Mouse (Mus musculus): ENCODE results near the gene Fiz1.

Gene Fiz1

GRCm38 (mm10) chr7:4996934-4997333, 17.6 kb downstream of the Fiz1 start:
- DNase-seq: no peak

GRCm38 (mm10) chr7:4996003-4996895, 18.2 kb downstream of the Fiz1 start, which contains the start of gene Zfp579:
Zfp579 (minus strand) TSS chr7:4996158.
- peak; percentile 61 to 70 for DNase-seq

GRCm38 (mm10) chr7:4995268-4996002, 19.1 kb downstream of the Fiz1 start:
- no peak for DNase-seq

GRCm38 (mm10) chr7:4993999-4994788, 20.3 kb downstream of the Fiz1 start:
- DNase-seq: no peak

GRCm38 (mm10) chr7:4993347-4993998, 21.0 kb downstream of the Fiz1 start:
- DNase-seq: no peak

- DNase-seq: no peak
These were observed 26.2 kb downstream of the Fiz1 start for GRCm38 (mm10) chr7:4988250-4988649.

- DNase-seq: no peak
These were observed 37.7 kb downstream of the Fiz1 start for GRCm38 (mm10) chr7:4976832-4977231.

GRCm38 (mm10) chr7:4975455-4975854, 39.0 kb downstream of the Fiz1 start:
- DNase-seq: no peak

- DNase-seq: no peak
These were observed 42.0 kb downstream of the Fiz1 start for GRCm38 (mm10) chr7:4972321-4973047.

- no peak for DNase-seq
These were observed 42.8 kb downstream of the Fiz1 start for GRCm38 (mm10) chr7:4971710-4972109.

GRCm38 (mm10) chr7:4971068-4971467, 43.4 kb downstream of the Fiz1 start, which contains the start of gene Sbk3:
Sbk3 (minus strand) TSS chr7:4971168.
- no peak for DNase-seq

GRCm38 (mm10) chr7:4964988-4965387, 49.5 kb downstream of the Fiz1 start:
- no peak for DNase-seq

- peak; percentile 64 to 81 for DNase-seq
These were observed 50.2 kb downstream of the Fiz1 start, which contains the start of gene Sbk2 for GRCm38 (mm10) chr7:4964272-4964671. Sbk2 (minus strand) TSS chr7:4964406.

GRCm38 (mm10) chr7:4963527-4963926, 51.0 kb downstream of the Fiz1 start:
- DNase-seq: no peak

GRCm38 (mm10) chr7:4957361-4957760, 57.1 kb downstream of the Fiz1 start:
- DNase-seq: no peak

Data from spleen, adult 18-20 months (tissue).